Mouse (Mus musculus) gastrocnemius, adult 8-10 months (tissue): ENCODE results near the gene Zmynd10. TPM values are rescaled to one million over a fixed set of nuclear protein-coding genes. Genes with fewer than 3 reads are reported as not detected.

ENCODE experiments used
- DNase-seq, 2 experiments: peaks; one replicate each; pipeline ENCODE4 v3.0.0; 2022; ENCODE audit warnings: low spot score in 2 of 2
- total RNA-seq, 4 experiments: library from RNA; stranded (reverse); gene quantifications; 2 replicates each; pipeline ENCODE4 v1.2.4; 2022

Zmynd10 gene
- total RNA-seq, 4 experiments from 2014 or later = 0.22 TPM; not detected in 3

DNA sequence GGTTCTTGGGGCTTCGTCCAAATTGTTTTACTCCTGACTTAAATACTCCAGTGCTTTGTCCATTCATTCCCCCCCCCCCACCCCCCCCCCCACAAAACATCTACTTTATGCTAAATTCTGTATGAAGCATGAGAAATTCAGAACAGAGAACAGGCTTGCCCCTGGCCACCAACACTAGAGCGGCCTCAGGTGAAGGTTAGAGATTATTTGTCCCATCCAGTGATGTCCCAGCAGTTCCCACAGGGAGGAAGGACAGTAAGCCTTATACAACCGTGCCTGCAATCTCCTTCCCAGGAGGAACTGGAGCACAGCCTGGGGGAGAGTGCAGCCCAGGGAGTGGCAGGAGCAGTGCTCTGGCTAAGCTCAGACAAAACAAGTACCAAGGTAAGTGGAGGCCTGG, 31.5 kb downstream of the Zmynd10 start, which contains the start of gene Naa80:
TSS of gene Naa80 (plus strand) at position 301 of the 400 bp plus-strand sequence.
- no peak for DNase-seq

- no peak for DNase-seq
Measured at GRCm38 (mm10) chr9:107579023-107579900, 32.2 kb downstream of the Zmynd10 start.

GRCm38 (mm10) chr9:107580501-107581317, 33.6 kb downstream of the Zmynd10 start, which contains the start of gene Hyal3:
TSS of gene Hyal3 (plus strand) at chr9:107580818.
- peak; percentile 82 to 85 for DNase-seq

DNA sequence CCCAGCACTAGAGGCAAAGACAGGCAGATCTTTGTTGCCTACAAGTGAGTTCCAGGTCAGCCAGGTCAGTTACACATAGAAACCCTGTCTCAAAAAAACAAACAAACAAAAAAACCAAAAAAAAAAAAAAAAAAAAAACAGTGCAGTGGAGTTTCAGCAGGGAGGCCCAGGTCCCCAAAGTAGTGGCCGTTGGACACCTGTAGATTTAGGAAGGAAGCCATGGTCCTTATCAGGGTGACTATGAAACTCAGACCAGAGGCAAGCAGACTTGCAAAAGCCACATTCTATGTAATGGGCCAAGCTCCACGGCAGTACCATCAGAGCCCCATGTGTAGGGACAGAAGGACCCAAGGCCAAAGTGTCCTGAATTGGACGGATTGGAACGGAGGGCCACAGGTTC, 34.5 kb downstream of the Zmynd10 start:
- no peak for DNase-seq

DNA sequence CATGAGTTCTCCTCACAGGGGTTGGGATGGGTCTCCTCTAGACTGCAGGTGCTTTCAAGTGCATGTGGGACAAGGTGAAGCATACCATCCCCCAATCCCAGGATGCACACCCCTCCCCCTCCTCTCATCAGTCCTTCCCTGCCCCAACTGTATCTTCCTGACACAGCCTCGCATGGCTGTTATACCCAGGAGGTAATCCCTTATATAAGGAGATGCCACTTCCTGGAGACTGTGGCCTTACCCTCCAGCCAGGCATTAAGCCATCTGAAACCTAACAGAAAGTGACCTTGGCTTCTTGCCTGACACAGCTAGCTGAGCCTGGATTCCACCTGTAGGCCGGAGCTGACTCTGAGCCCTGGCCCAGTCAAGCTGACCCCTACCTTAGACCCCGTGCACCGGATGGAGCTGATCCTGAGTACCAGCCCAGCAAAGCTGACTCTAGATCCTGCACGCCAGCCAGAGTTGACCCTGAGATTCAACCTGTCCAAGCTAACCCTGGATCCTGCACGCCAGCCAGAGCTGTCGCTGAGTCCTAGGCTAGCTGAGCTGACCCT, 35.5 kb downstream of the Zmynd10 start:
- no peak for DNase-seq

DNA sequence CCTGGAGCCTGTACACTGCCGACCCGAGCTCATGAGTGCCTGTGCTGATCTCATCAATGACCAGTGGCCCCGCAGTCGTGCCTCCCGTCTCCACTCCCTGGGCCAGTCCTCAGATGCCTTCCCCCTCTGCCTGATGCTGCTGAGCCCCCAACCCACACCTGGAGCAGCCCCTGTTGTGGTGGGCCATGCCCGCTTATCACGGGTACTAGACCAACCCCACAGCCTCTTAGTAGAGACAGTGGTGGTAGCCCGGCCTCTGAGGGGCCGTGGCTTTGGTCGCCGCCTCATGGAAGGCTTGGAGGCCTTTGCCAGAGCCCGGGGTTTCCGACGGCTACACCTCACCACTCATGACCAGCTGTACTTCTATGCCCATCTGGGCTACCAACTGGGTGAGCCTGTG, 36.1 kb downstream of the Zmynd10 start:
- DNase-seq = no peak

GRCm38 (mm10) chr9:107586504-107586903, 39.4 kb downstream of the Zmynd10 start:
- DNase-seq = no peak

- DNase-seq = peak; percentile 96 to 97
Measured at GRCm38 (mm10) chr9:107586974-107587832, 40.1 kb downstream of the Zmynd10 start, which contains the start of gene Ifrd2. TSS of gene Ifrd2 (plus strand) at chr9:107587642.

- peak in 1 of 2 experiments; percentile 55 for DNase-seq
Measured at GRCm38 (mm10) chr9:107587833-107588639, 40.9 kb downstream of the Zmynd10 start.

- peak; percentile 57 to 79 for DNase-seq
Measured at GRCm38 (mm10) chr9:107590058-107590772, 43.1 kb downstream of the Zmynd10 start.

DNA sequence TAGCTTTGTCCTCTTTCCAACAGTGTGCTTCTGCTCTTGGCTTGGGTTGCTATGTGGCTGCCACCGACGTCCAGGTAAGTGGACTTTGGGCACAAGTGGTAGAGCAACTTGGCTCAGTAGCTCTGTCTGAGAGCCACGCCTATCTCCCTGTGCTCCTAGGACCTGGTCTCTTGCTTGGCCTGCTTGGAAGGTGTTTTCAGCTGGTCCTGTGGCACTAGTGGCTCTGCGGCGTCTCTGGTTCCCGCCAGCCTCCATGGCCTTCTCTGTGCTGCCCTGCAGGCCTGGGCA, 43.6 kb downstream of the Zmynd10 start:
- DNase-seq = no peak

- DNase-seq = peak; percentile 60 to 77
Measured at GRCm38 (mm10) chr9:107593101-107593976, 46.2 kb downstream of the Zmynd10 start.

DNA sequence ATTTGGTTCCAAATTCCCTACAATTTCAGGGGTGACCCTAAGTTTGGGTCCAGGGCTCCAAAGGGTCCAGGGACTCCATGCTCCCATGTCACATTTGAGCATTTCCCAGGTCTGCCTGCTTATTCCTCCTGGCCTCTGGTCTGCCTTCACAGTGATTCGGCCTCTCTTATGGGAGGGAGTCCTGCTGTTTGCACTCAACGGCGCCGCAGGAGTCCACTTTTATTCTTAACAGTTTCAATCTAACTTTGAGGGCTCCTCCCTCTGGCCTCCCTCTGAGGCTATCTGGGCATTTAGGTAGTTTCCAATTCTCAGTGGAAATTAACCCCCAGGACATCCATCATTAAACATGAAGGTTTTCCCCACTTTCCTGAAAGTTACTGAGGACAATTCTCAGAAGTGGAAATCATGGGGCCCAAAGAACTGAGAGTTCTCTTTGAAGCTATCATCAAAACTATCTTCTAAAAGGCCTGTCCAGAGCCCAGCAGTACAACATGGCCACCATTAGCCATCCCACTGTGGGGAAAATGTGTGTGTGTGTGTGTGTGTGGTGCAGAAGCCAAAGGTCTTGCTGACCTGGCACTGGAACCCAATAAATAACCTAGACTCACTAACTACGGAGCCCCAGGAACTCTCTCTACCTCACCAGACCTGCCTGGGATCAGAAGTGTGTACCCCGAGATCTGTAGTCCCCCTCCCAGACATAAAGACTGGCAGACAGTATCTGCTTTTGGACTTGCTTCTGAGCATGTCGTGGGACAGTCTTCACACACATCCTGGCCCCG, 47.4 kb downstream of the Zmynd10 start:
- no peak for DNase-seq

DNA sequence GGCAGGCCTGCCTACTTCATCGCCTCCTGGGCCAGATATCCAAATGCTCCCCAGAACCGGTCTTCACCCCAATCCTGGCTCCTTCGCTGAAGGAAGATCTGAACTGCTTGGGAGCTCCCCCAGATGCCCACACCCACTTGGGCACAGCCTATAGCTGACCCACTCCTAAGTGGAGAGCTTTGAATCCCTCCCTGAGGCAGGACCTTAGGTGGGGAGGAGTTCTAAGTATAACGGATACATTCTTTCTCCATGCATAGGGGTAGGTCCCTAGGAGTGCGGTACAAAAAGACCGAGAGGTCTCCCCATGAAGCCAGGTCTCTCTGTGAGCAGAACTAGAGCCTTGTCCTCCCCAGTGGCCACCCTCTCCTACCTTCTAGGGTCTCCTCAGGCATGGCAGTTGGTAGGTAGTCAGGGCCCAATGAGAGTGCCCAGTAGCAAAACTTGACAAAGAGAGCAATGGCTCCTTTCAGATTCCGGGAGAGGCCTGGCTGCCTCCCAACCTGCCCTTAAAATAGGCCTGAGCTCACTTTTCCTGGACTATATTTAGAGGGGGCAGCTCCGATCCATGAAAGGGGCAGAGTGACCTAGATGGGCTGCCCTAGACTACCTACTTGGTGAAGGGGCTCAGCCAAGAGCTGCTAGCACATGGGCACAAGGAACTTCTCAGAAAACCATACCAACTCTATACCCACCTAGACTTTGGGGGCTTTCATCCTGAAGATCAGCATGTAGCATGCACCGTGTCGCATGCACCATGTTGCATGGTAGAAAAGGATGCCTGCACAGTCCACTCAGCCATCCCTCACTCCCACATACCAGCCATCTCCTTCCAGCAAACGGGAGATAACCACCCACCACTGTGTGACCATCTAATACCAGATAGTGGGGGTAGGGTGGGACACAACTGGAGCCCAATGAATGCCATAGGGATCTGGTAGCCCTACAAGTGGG, 49.8 kb downstream of the Zmynd10 start:
- peak; percentile 74 to 83 for DNase-seq

DNA sequence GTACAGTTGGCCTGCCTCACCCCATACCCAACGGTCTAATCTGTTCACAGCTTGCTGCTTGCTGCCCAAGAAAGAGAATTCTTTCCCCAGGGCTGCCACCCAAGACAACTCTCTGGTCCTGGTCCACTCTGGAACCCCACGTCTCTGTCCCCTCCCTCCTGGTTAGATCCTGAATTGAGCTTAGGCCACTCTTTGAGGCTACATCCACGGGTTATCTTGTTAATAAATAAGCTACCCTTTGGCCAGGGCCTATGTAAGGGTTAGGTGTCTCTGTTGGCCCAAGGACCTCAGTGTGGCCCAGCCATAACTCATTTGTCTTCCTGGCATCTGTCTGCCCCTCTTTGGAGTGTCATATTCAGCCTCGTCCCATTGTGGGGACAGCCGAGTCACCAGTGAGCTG, 51.3 kb downstream of the Zmynd10 start:
- no peak for DNase-seq

GRCm38 (mm10) chr9:107599433-107599832, 52.3 kb downstream of the Zmynd10 start:
- no peak for DNase-seq
